Mouse (Mus musculus) embryonic facial prominence, embryonic 14.5 days (tissue): ENCODE results near the gene Grin3b. TPM values are rescaled to one million over a fixed set of nuclear protein-coding genes. Genes with fewer than 3 reads are reported as not detected.

Experiments
- ATAC-seq: fragments of 200-750 bp; cut with Nextera tagmentation; 2 replicates; pipeline ENCODE4 v1.8.0; 2017; ENCODE audit warnings: low read depth, moderate number of reproducible peaks, moderate TSS enrichment
- DNase-seq: peaks from one replicate; pipeline ENCODE4 v3.0.0-alpha.2; 2015; ENCODE audit warnings: low spot score
- H3K27ac ChIP-seq: fragments of 300-500 bp; sonication (generic); replicated peaks from 2 replicates; pipeline ENCODE4 v1.5.1; 2014; ENCODE audit warnings: low read depth, mild to moderate bottlenecking, low read length, moderate library complexity
- H3K27me3 ChIP-seq: fragments of 300-500 bp; sonication (generic); replicated peaks from 2 replicates; pipeline ENCODE4 v1.6.1; 2014; ENCODE audit warnings: low read length; ENCODE audit not compliant: control insufficient read depth, insufficient read depth
- H3K36me3 ChIP-seq: fragments of 300-500 bp; sonication (generic); 2 replicates; pipeline ENCODE4 v1.6.1; 2014; ENCODE audit warnings: low read length, mixed read lengths; ENCODE audit not compliant: control insufficient read depth, insufficient read depth
- H3K4me1 ChIP-seq: fragments of 300-500 bp; sonication (generic); 2 replicates; pipeline ENCODE4 v1.6.1; 2014; ENCODE audit warnings: antibody characterized with exemption, low read length; ENCODE audit not compliant: control insufficient read depth, insufficient read depth
- H3K4me2 ChIP-seq: fragments of 300-500 bp; sonication (generic); 2 replicates; pipeline ENCODE4 v1.6.1; 2014; ENCODE audit warnings: low read depth, mild to moderate bottlenecking, low read length, moderate library complexity, mixed read lengths
- H3K4me3 ChIP-seq: fragments of 300-500 bp; sonication (generic); 2 replicates; pipeline ENCODE4 v1.5.1; 2014; ENCODE audit warnings: low read depth, mild to moderate bottlenecking, low read length
- H3K9ac ChIP-seq: fragments of 300-500 bp; sonication (generic); 2 replicates; pipeline ENCODE4 v1.6.1; 2014; ENCODE audit warnings: low read depth, mild to moderate bottlenecking, low read length, moderate library complexity, mixed read lengths
- H3K9me3 ChIP-seq: fragments of 300-500 bp; sonication (generic); 2 replicates; pipeline ENCODE4 v1.6.1; 2016; ENCODE audit warnings: low read length; ENCODE audit not compliant: control insufficient read depth
- WGBS: fragments of 180-500 bp; shearing (Covaris S2); extraction: QIAGEN DNeasy Blood & Tissue Kit; methylation state at CpG from one replicate; pipeline ENCODE4 v1.1.7; 2014; 5-methylcytosine and 5-hydroxymethylcytosine counted together
- polyA plus RNA-seq: library from polyadenylated mRNA; unstranded; fragments of >200 nt; fragmentation: Nextera tagmentation; extraction: Ambion mirVana; gene quantifications from 2 replicates; pipeline ENCODE4 v1.2.1, GENCODE M21; 2014

Grin3b gene
- polyA plus RNA-seq, 1 experiment from 2014 or later, result 0.56 TPM

GRCm38 (mm10) chr10:79987771-79988505, 17.4 kb downstream of the Grin3b start:
- Histone ChIP-seq H3K4me2 (peak overlapping the region; percentile 97), H3K9ac (peak overlapping the region; percentile 86), H3K36me3 (peaks cover 22% of the 10 kb centered on the region), H3K4me3 (peak overlapping the region; percentile 82), H3K27ac (peak overlapping the region; percentile 99), H3K9me3 (0 out of 2 replicates have a peak, but pooled peaks cover 5% of the 10 kb centered on the region), H3K4me1 (peaks cover 40% of the 10 kb centered on the region), H3K27me3 (no peaks in the 10 kb centered on the region)
- no peak for ATAC-seq
- DNase-seq, result no peak
- WGBS, result 8% methylated on average over 19 of the region's 27 CpGs

DNA sequence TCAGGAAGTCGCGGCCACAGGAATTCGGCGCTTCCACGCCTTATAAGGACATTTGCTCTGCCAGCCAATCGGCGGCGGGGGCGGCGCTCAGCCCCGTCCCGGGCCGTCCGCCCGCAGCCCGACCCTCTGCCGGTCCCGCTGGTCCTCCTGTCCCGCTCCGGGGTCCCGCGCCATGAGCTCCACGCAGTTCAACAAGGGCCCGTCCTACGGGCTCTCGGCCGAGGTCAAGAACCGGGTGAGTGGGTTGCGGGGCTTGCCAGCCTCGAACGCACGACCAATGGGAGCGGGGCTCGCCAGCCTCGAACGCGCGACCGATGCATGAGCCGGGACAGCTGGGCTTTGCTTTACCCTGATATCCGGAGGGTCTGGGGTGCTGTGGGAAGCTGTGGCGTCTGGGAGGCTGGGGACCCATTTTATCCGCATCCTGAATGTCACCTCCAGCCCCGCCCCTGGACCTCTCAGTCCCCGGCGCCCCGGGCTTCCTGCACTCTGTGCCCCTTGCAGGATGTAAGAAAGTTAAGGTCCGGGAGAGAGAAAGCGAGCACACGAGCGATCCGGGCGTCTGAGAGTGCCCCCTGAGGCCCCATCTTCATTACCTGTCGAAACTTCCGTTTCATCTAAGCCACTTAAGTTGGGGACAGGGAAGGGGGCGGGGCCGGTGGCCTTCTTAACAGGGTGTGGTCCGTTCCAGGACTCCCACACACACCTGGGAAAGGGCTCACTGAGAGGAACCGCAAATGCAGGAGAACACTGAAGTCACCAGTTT, 18.2 kb downstream of the Grin3b start, which contains the start of gene Cnn2:
Gene Cnn2 (plus strand): TSS at position 79 of the 766 bp plus-strand sequence.
- Histone ChIP-seq H3K9me3 (0 out of 2 replicates have a peak, but pooled peaks cover 5% of the 10 kb centered on the region), H3K36me3 (peaks cover 30% of the 10 kb centered on the region), H3K27me3 (no peaks in the 10 kb centered on the region), H3K27ac (peak within 1 kb of the TSS; percentile 99), H3K4me1 (peaks cover 34% of the 10 kb centered on the region), H3K4me3 (peak within 1 kb of the TSS; percentile 82), H3K9ac (peak within 1 kb of the TSS; percentile 86), H3K4me2 (peak within 1 kb of the TSS; percentile 97)
- WGBS, result 1% methylated on average over 25 of the region's 59 CpGs
- ATAC-seq (peak; percentile 13; the same call in 1 of the 2 replicates), DNase-seq (peak; percentile 92)

- Histone ChIP-seq H3K27ac (peak overlapping the region; percentile 99), H3K4me1 (peaks cover 34% of the 10 kb centered on the region), H3K9ac (peak overlapping the region; percentile 86), H3K36me3 (peaks cover 36% of the 10 kb centered on the region), H3K4me3 (peak overlapping the region; percentile 82), H3K9me3 (0 out of 2 replicates have a peak, but pooled peaks cover 5% of the 10 kb centered on the region), H3K27me3 (no peaks in the 10 kb centered on the region), H3K4me2 (peak overlapping the region; percentile 97)
- no peak for ATAC-seq
- DNase-seq, result no peak
- 17% methylated on average over 8 of the region's 8 CpGs for WGBS
Observed at GRCm38 (mm10) chr10:79989272-79989786, 18.8 kb downstream of the Grin3b start.

DNA sequence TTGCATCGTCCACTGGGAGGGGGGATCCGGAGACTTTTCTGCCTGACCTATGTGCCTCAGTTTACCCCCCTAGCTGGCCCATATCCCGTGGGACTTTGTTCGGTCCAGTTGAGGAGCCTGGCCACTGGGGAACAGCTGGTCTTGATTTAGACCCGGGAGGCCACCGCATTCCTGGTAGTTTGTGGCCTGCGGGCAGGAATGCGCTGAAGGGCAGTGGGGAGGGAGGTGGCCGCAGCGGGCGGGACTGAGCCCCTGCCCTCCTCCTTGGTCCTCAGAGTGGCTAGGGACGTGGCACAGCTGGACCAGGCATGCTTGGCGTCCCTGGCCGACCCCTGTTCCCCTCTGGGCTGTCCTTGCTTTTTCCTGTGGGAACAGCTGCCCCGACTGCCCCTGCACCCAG, 19.4 kb downstream of the Grin3b start:
- H3K4me2 ChIP-seq, result peak overlapping the region; percentile 97
- no peaks in the 10 kb centered on the region for H3K27me3 ChIP-seq
- DNase-seq (no peak), ATAC-seq (no peak)
- 11% methylated on average over 14 of the region's 15 CpGs for WGBS
- H3K9me3 ChIP-seq, result 0 out of 2 replicates have a peak, but pooled peaks cover 5% of the 10 kb centered on the region
- peak overlapping the region; percentile 12; the same call in 1 of the 2 replicates for H3K27ac ChIP-seq
- H3K36me3 ChIP-seq, result peaks cover 42% of the 10 kb centered on the region
- H3K4me1 ChIP-seq, result peaks cover 34% of the 10 kb centered on the region
- peak overlapping the region; percentile 86 for H3K9ac ChIP-seq
- peak overlapping the region; percentile 82 for H3K4me3 ChIP-seq

- H3K27me3 ChIP-seq, result no peaks in the 10 kb centered on the region
- DNase-seq, result no peak
- WGBS, result 75% methylated on average over 12 of the region's 12 CpGs
- 0 out of 2 replicates have a peak, but pooled peaks cover 5% of the 10 kb centered on the region for H3K9me3 ChIP-seq
- no peak overlapping the region for H3K9ac ChIP-seq
- no peak overlapping the region for H3K4me3 ChIP-seq
- H3K4me1 ChIP-seq, result peaks cover 29% of the 10 kb centered on the region
- no peak overlapping the region; the same call in 1 of the 2 replicates for H3K4me2 ChIP-seq
- no peak overlapping the region for H3K27ac ChIP-seq
- peaks cover 48% of the 10 kb centered on the region for H3K36me3 ChIP-seq
- no peak for ATAC-seq
Observed at GRCm38 (mm10) chr10:79991099-79991498, 20.6 kb downstream of the Grin3b start.

GRCm38 (mm10) chr10:79991548-79991947, 21.0 kb downstream of the Grin3b start:
- DNase-seq, result no peak
- no peak overlapping the region; the same call in 1 of the 2 replicates for H3K4me2 ChIP-seq
- WGBS, result 88% methylated on average over 6 of the region's 6 CpGs

DNA sequence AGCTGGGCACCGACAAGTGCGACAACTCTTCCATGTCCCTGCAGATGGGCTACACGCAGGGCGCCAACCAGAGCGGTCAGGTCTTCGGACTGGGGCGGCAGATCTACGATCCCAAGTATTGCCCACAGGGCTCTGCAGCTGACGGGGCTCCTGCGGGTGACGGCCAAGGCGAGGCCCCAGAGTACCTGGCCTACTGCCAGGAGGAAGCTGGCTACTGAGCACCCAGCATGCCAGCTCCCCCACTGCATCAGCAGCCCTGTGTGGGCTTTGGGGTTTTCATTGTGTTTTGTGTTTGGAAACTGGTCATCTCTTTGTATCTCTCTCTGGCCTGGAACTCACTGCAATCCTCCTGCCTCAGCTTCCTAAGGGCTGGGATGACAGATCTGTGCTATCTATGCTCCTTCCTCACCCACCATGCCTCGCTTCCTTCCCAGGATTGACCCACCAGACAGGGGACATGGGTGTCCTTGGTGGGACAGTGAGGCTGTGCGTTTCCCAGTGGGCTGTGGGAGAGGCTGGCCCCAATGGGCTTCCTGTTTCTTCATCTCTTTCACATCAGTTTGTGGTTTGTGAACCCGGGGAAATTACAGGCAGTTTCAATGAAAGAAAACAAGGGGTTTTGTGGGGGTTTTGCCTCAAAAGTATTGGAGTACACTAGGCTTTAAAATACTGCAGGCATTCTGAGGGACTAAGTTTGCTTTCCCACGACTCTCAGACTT, 24.0 kb downstream of the Grin3b start:
- no peak overlapping the region for H3K4me2 ChIP-seq
- H3K4me3 ChIP-seq, result no peak overlapping the region
- 0 out of 2 replicates have a peak, but pooled peaks cover 5% of the 10 kb centered on the region for H3K9me3 ChIP-seq
- ATAC-seq (no peak), DNase-seq (no peak)
- H3K9ac ChIP-seq, result no peak overlapping the region
- no peaks in the 10 kb centered on the region for H3K27me3 ChIP-seq
- peaks cover 48% of the 10 kb centered on the region for H3K36me3 ChIP-seq
- 91% methylated on average over 16 of the region's 16 CpGs for WGBS
- peaks cover 11% of the 10 kb centered on the region; the same call in 1 of the 2 replicates for H3K4me1 ChIP-seq
- H3K27ac ChIP-seq, result no peak overlapping the region

More at GRCm38 (mm10) chr10:79991548-79991947, 21.0 kb downstream of the Grin3b start:
- no peak for ATAC-seq
- Histone ChIP-seq H3K4me1 (peaks cover 25% of the 10 kb centered on the region), H3K4me3 (no peak overlapping the region), H3K9me3 (0 out of 2 replicates have a peak, but pooled peaks cover 5% of the 10 kb centered on the region), H3K36me3 (peaks cover 48% of the 10 kb centered on the region), H3K27me3 (no peaks in the 10 kb centered on the region), H3K9ac (no peak overlapping the region), H3K27ac (no peak overlapping the region)

DNA sequence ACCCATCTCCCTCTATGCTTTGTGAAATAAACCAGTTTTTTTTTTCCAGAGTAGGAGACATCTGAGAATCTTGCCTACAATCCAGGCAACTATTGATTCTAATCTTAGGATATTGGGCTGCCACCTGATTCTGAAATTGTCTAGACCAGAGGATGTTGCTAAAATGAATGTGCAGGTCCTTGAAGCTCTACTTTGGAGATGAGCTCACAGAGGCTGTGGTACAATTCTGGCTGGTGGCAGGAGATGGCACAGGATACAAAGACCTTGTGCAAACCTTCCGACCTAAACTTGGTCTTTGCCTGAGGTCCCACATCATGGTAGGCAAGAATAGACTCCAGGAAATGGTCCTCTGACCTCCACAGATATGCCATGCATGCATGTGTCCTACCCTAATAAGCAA, 25.1 kb downstream of the Grin3b start:
- DNase-seq (no peak), ATAC-seq (no peak; the same call in 1 of the 2 replicates)
- 86% methylated on average over 1 of the region's 1 CpGs for WGBS
- Histone ChIP-seq H3K27me3 (no peaks in the 10 kb centered on the region), H3K9ac (no peak overlapping the region), H3K9me3 (0 out of 2 replicates have a peak, but pooled peaks cover 5% of the 10 kb centered on the region), H3K27ac (no peak overlapping the region), H3K4me3 (no peak overlapping the region), H3K36me3 (peaks cover 48% of the 10 kb centered on the region), H3K4me1 (0 out of 2 replicates have a peak, but pooled peaks cover 6% of the 10 kb centered on the region), H3K4me2 (no peak overlapping the region)
